Mouse (Mus musculus) gastrocnemius, postnatal 10 days (tissue): ENCODE measurements around the gene Eef1a1. TPM values are rescaled to one million over a fixed set of nuclear protein-coding genes. Genes with fewer than 3 reads are reported as not detected.

Source experiments
- microRNA-seq, 2 experiments: library from miRNA; unstranded; fragments of <30 nt; microRNA quantifications; one replicate each; pipeline ENCODE4 v1.2.0; 2021
- total RNA-seq, 2 experiments: library from RNA; stranded (reverse); gene quantifications; 2 replicates each; pipeline ENCODE4 v1.2.3; 2021

Eef1a1 gene
- total RNA-seq, 2 experiments from 2014 or later = 2,370 to 3,141 TPM

Small RNAs within 50 kb of the gene (microRNA-seq; reads per million reads assigned to microRNA genes)
- gene Gm26377 = 0 reads per million in 2 experiments

Other genes starting within 250 kb of the Eef1a1 start
- not detected for gene Gm3776, start 232.0 kb downstream of the Eef1a1 start, total RNA-seq
- not detected for gene Gm10639, start 199.2 kb downstream of the Eef1a1 start, total RNA-seq
- gene Omt2a, start 174.4 kb downstream of the Eef1a1 start, total RNA-seq = not detected
- not detected for gene Omt2b, start 161.6 kb downstream of the Eef1a1 start, total RNA-seq
- not detected for gene Gsta2, start 133.4 kb downstream of the Eef1a1 start, total RNA-seq
- not detected for gene Dppa5a, start 121.0 kb downstream of the Eef1a1 start, total RNA-seq
- under 1 TPM in 1 of 2 experiments, not detected in 1; 0.12 TPM for gene Ooep, start 110.4 kb downstream of the Eef1a1 start, total RNA-seq
- not detected for gene Ddx43, start 93.4 kb downstream of the Eef1a1 start, total RNA-seq
- 1 to 10 TPM in 1 of 2 experiments, under 1 TPM in 1; 0.96 to 1.2 TPM for gene Cgas, start 45.9 kb downstream of the Eef1a1 start, total RNA-seq
- gene Mto1, start 40.9 kb downstream of the Eef1a1 start, total RNA-seq = 10 to 100 TPM; 15.3 to 16.4 TPM
- gene Gm17324, start 40.4 kb downstream of the Eef1a1 start, total RNA-seq = not detected
- 1 to 10 TPM; 4.1 to 5.7 TPM for gene Slc17a5, start 98.9 kb upstream of the Eef1a1 start, total RNA-seq
- 10 to 100 TPM in 1 of 2 experiments, 1 to 10 TPM in 1; 8.6 to 14.8 TPM for gene Cd109, start 126.4 kb upstream of the Eef1a1 start, total RNA-seq